Mouse (Mus musculus) intestine, postnatal 0 days (tissue): ENCODE results near the gene Angptl1. TPM values are rescaled to one million over a fixed set of nuclear protein-coding genes. Genes with fewer than 3 reads are reported as not detected.

ENCODE experiments used
- ATAC-seq: fragments of 200-750 bp; cut with Nextera tagmentation; 2 replicates; pipeline ENCODE4 v1.8.0; 2017; ENCODE audit warnings: mild to moderate bottlenecking, moderate TSS enrichment, moderate library complexity
- H3K27ac ChIP-seq: fragments of 300-500 bp; sonication (generic); 2 replicates; pipeline ENCODE4 v1.5.1; 2014; ENCODE audit warnings: mild to moderate bottlenecking, low read depth, low read length, moderate library complexity
- H3K27me3 ChIP-seq: fragments of 300-500 bp; sonication (generic); replicated peaks from 2 replicates; pipeline ENCODE4 v1.6.1; 2014; ENCODE audit warnings: low read length, mixed read lengths; ENCODE audit not compliant: control insufficient read depth, insufficient read depth
- H3K36me3 ChIP-seq: fragments of 300-500 bp; sonication (generic); 2 replicates; pipeline ENCODE4 v1.6.1; 2014; ENCODE audit warnings: mild to moderate bottlenecking, moderate library complexity; ENCODE audit not compliant: control insufficient read depth, insufficient read depth
- H3K4me1 ChIP-seq: fragments of 300-500 bp; sonication (generic); replicated peaks from 2 replicates; pipeline ENCODE4 v1.6.1; 2014; ENCODE audit warnings: antibody characterized with exemption, low read length, mixed read lengths; ENCODE audit not compliant: control insufficient read depth, insufficient read depth
- H3K4me2 ChIP-seq: fragments of 300-500 bp; sonication (generic); replicated peaks from 2 replicates; pipeline ENCODE4 v1.6.1; 2014; ENCODE audit warnings: low read depth, mild to moderate bottlenecking, moderate library complexity
- H3K4me3 ChIP-seq: fragments of 300-500 bp; sonication (generic); 2 replicates; pipeline ENCODE4 v1.5.1; 2014; ENCODE audit warnings: low read depth, low read length
- H3K9ac ChIP-seq: fragments of 300-500 bp; sonication (generic); 2 replicates; pipeline ENCODE4 v1.6.1; 2014; ENCODE audit warnings: mild to moderate bottlenecking, low read depth, low read length
- H3K9me3 ChIP-seq: fragments of 300-500 bp; sonication (generic); 2 replicates; pipeline ENCODE4 v1.6.1; 2016; ENCODE audit warnings: mixed run types; ENCODE audit not compliant: control insufficient read depth
- CTCF ChIP-seq: sonication (generic); IDR thresholded peaks from 2 replicates; pipeline ENCODE4 v1.5.1; 2016; ENCODE audit warnings: low read depth, mild to moderate bottlenecking, control low read depth, antibody characterized with exemption, moderate library complexity
- WGBS: fragments of 180-500 bp; shearing (Covaris S2); extraction: QIAGEN DNeasy Blood & Tissue Kit; methylation state at CpG from one replicate; pipeline ENCODE4 v1.1.7; 2014; 5-methylcytosine and 5-hydroxymethylcytosine counted together
- polyA plus RNA-seq: library from polyadenylated mRNA; unstranded; fragments of >200 nt; fragmentation: Nextera tagmentation; extraction: Ambion mirVana; gene quantifications from 2 replicates; pipeline ENCODE4 v1.2.1, GENCODE M21; 2015

The Angptl1 gene
- polyA plus RNA-seq, 1 experiment from 2014 or later = 18.8 TPM

GRCm38 (mm10) chr1:156909265-156909664 lies 70.9 kb downstream of the Angptl1 start:
- Histone ChIP-seq H3K4me1 (no peaks in the 10 kb centered on the region), H3K4me3 (no peak overlapping the region), H3K9me3 (no peaks in the 10 kb centered on the region), H3K9ac (no peak overlapping the region), H3K27ac (no peak overlapping the region), H3K4me2 (no peak overlapping the region), H3K27me3 (no peaks in the 10 kb centered on the region), H3K36me3 (peaks cover 3% of the 10 kb centered on the region; the same call in 1 of the 2 replicates)
- TF ChIP-seq CTCF = no peak
- ATAC-seq = 0 out of 2 replicates have a peak, but pooled peaks have one; percentile 41
- 67% methylated on average over 4 of the region's 4 CpGs for WGBS

DNA sequence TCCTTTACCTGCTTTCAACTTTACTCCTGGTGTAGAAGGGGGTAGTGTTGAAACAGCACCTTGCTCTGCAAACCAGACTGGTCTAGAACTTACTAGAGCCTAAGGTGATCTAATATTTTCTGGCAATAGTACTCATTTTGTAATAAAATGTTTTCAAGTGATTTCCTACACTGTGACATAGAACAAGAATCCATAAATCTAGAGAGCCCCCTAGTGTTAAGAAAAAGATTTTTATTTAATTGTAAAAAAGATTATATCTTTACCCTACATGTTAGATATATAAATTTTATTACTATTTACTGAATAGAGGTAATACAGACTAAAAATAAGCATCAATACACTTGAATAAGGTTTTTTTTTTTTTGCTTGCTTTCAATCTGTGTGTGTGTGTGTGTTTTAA lies 71.5 kb downstream of the Angptl1 start:
- H3K4me1 ChIP-seq = no peaks in the 10 kb centered on the region
- peak; percentile 31; the same call in 1 of the 2 replicates for TF ChIP-seq CTCF
- H3K36me3 ChIP-seq = peaks cover 3% of the 10 kb centered on the region; the same call in 1 of the 2 replicates
- H3K9me3 ChIP-seq = no peaks in the 10 kb centered on the region
- no peaks in the 10 kb centered on the region for H3K27me3 ChIP-seq
- H3K27ac ChIP-seq = no peak overlapping the region
- H3K4me3 ChIP-seq = no peak overlapping the region
- no peak overlapping the region for H3K9ac ChIP-seq
- H3K4me2 ChIP-seq = no peak overlapping the region
- no peak for ATAC-seq

Other genes starting within 250 kb of the Angptl1 start
- 5.8 and 7.1 TPM in 2 replicates for gene Tor3a, start 164.2 kb upstream of the Angptl1 start, polyA plus RNA-seq
- gene Fam20b, start 119.5 kb upstream of the Angptl1 start, polyA plus RNA-seq = 35.4 and 36.9 TPM in 2 replicates
- gene Ralgps2, start 101.1 kb downstream of the Angptl1 start, polyA plus RNA-seq = 34.1 and 35.5 TPM in 2 replicates